Mouse (Mus musculus): Measurements from ENCODE around the gene Pfn3. TPM values are rescaled to one million over a fixed set of nuclear protein-coding genes. Genes with fewer than 3 reads are reported as not detected.

The Pfn3 gene
- total and polyA plus RNA-seq, 3 experiments, result not detected

DNA sequence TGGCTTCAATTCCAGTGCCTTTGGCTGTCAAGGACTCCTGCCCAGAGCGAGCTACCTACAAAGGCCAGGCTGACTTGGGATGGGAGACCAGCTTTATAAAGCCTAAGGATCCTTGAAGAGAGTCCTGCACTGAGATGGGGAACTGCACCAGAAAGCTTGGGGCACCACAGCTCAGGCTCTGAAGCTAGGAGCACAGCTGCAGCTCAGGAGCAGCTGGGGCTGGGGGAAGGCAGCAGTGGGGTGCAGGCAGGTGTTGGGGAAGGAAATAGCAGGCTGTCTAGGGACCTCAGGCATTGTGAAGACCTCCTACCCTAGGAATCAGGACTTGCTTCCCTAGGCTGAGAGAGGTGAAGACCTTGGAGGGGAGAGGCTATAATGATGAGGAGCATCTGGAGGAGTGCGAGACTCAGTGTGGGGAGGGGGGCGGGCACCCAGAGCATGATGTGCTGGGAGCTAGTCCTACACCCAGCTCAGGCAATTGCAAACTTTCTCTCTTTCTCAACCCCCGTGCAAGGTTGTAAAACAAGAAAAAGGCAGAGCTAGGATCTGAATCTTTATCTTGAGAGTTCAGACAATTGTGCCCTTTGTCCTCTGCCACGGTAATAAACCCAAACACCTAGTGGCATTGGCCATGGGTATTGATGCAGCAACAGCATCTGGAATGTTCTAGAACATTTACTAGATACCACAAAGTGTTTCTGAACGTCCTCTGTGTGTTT, 40.7 kb downstream of the Pfn3 start:
- no peak overlapping the region for H3K27ac ChIP-seq (ENCODE audit: insufficient read depth, low read depth)
- H3K4me2 ChIP-seq (ENCODE audit: insufficient read depth, low read depth, poor library complexity, severe bottlenecking), result no peak overlapping the region
- H3K9ac ChIP-seq (ENCODE audit: insufficient read depth, low read depth), result no peak overlapping the region
- no peak overlapping the region for H3K4me3 ChIP-seq (replicated peaks in 1 of 3; ENCODE audit: low read depth in 2 of 3, low read length in 2 of 3, poor library complexity in 1 of 3)
- TF ChIP-seq RAD21 (IDR thresholded peaks at IDR 0.05; ENCODE audit: low read depth, low read length), result no peak
- TF ChIP-seq JUND (conservative IDR thresholded peaks at IDR 0.05; ENCODE audit: low read depth, low read length), result no peak
- no peak for TF ChIP-seq USF2 (conservative IDR thresholded peaks at IDR 0.05; ENCODE audit: low read depth, low read length)
- no peak for TF ChIP-seq SMC3 (IDR thresholded peaks at IDR 0.05; ENCODE audit: low read depth, low read length)
- TF ChIP-seq MAZ (IDR thresholded peaks at IDR 0.05; ENCODE audit: low read depth, low read length), result no peak
- no peak for TF ChIP-seq ELF1 (IDR thresholded peaks at IDR 0.05; ENCODE audit: low read depth, low read length)
- TF ChIP-seq ZMIZ1 (IDR thresholded peaks at IDR 0.05; ENCODE audit: low read depth, low read length), result no peak
- no peak for TF ChIP-seq USF1 (IDR thresholded peaks at IDR 0.05; ENCODE audit: low read depth, low read length)
- no peak for TF ChIP-seq E2F4 (IDR thresholded peaks at IDR 0.05; ENCODE audit: insufficient replicate concordance, low read depth, low read length)
- TF ChIP-seq JUN (IDR thresholded peaks at IDR 0.05; ENCODE audit: insufficient read depth, low read depth, low read length), result no peak
- TF ChIP-seq RCOR1 (conservative IDR thresholded peaks at IDR 0.05; ENCODE audit: low read depth, low read length), result no peak
- TF ChIP-seq MXI1 (IDR thresholded peaks at IDR 0.05; ENCODE audit: low read depth, low read length), result no peak
- no peak for TF ChIP-seq EP300 (IDR thresholded peaks at IDR 0.05; ENCODE audit: low read length)
- no peak for TF ChIP-seq TBP (conservative IDR thresholded peaks at IDR 0.05; ENCODE audit: low read depth, low read length)
- no peak for TF ChIP-seq NELFE (IDR thresholded peaks at IDR 0.05; ENCODE audit: low read depth, low read length)
- TF ChIP-seq HCFC1 (IDR thresholded peaks at IDR 0.05; ENCODE audit: low read depth, low read length), result no peak
- no peak for TF ChIP-seq MAFK (IDR thresholded peaks at IDR 0.05; ENCODE audit: insufficient replicate concordance, low read length)
- TF ChIP-seq MAX (IDR thresholded peaks at IDR 0.05; ENCODE audit: low read length), result no peak
- TF ChIP-seq NRF1 (IDR thresholded peaks at IDR 0.05; ENCODE audit: low read depth, low read length), result no peak
- no peak for TF ChIP-seq ZKSCAN1 (IDR thresholded peaks at IDR 0.05; ENCODE audit: borderline replicate concordance, low read depth, low read length)
- peaks cover 17 to 48% of the 10 kb centered on the region in 2 experiments for H3K4me1 ChIP-seq (ENCODE audit: control insufficient read depth in 1 of 2, insufficient read depth in 2 of 2)
- in situ Hi-C loops (cut with MboI; ENCODE audit: low pct_ligation_motif_present, low pct_unique_long_range_greater_than_20kb, low sequenced_read_pairs), result no loop called here
- no peaks in the 10 kb centered on the region for H3K27me3 ChIP-seq (replicated peaks)
- H3K36me3 ChIP-seq (replicated peaks in 1 of 2; ENCODE audit: control insufficient read depth in 1 of 2, insufficient read depth in 1 of 2, low read length in 1 of 2), result peaks cover 12 to 24% of the 10 kb centered on the region in 2 experiments
- no peak for DNase-seq (ENCODE audit: extremely low read depth)
- H3K9me3 ChIP-seq (replicated peaks; ENCODE audit: low read length), result no peaks in the 10 kb centered on the region
- dilution Hi-C loops (cut with MboI; ENCODE audit: extremely low pct_ligation_motif_present, extremely low pct_unique_long_range_greater_than_20kb, low sequenced_read_pairs), result no loop called here
- no peaks in the 10 kb centered on the region for H3K79me2 ChIP-seq (replicated peaks; ENCODE audit: control insufficient read depth, extremely low read depth, insufficient read depth, poor library complexity, severe bottlenecking)

DNA sequence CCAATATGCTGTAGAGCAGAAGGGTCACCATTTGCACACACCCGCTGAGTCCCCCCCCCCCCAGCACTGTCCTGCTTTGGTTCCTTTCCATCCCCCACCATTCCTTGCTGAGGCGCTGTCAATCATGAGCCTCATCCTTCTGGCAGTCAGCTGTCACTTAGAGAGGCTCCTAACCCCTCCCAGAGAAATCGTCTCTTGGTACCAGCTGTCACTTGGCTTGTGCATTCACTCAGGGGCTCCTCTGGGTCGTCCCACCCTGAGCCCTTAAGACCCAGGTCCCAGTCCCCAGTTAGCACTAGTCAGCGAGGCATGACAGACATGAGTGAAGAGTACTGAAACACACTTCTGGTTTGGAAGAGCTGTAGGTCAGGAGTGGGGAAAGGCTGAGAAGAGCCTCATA, 43.3 kb downstream of the Pfn3 start:
- no peaks in the 10 kb centered on the region for H3K79me2 ChIP-seq (replicated peaks; ENCODE audit: control insufficient read depth, extremely low read depth, insufficient read depth, poor library complexity, severe bottlenecking)
- TF ChIP-seq ZKSCAN1 (IDR thresholded peaks at IDR 0.05; ENCODE audit: borderline replicate concordance, low read depth, low read length) (no peak), GABPA (IDR thresholded peaks at IDR 0.05; ENCODE audit: insufficient replicate concordance, low read depth, low read length) (no peak), MAX (IDR thresholded peaks at IDR 0.05; ENCODE audit: low read length) (no peak), CHD2 (IDR thresholded peaks at IDR 0.05; ENCODE audit: low read length) (no peak), KAT2A (IDR thresholded peaks at IDR 0.05; ENCODE audit: insufficient replicate concordance, low read length) (no peak), E2F4 (IDR thresholded peaks at IDR 0.05; ENCODE audit: insufficient replicate concordance, low read depth, low read length) (no peak), POLR2AphosphoS2 (IDR thresholded peaks at IDR 0.05; ENCODE audit: low read depth, low read length) (no peak), MXI1 (IDR thresholded peaks at IDR 0.05; ENCODE audit: low read depth, low read length) (no peak), JUND (conservative IDR thresholded peaks at IDR 0.05; ENCODE audit: low read depth, low read length) (no peak), JUN (IDR thresholded peaks at IDR 0.05; ENCODE audit: insufficient read depth, low read depth, low read length) (no peak), NELFE (IDR thresholded peaks at IDR 0.05; ENCODE audit: low read depth, low read length) (no peak), CHD1 (IDR thresholded peaks at IDR 0.05; ENCODE audit: low read depth, low read length) (no peak), RAD21 (IDR thresholded peaks at IDR 0.05; ENCODE audit: low read depth, low read length) (no peak), IRF4 (IDR thresholded peaks at IDR 0.05; ENCODE audit: low read depth, low read length) (no peak), ZNF384 (IDR thresholded peaks at IDR 0.05; ENCODE audit: low read depth, low read length) (no peak), MAFK (IDR thresholded peaks at IDR 0.05; ENCODE audit: insufficient replicate concordance, low read length) (no peak), USF2 (conservative IDR thresholded peaks at IDR 0.05; ENCODE audit: low read depth, low read length) (no peak), NRF1 (IDR thresholded peaks at IDR 0.05; ENCODE audit: low read depth, low read length) (no peak), EP300 (IDR thresholded peaks at IDR 0.05; ENCODE audit: low read length) (no peak)
- no peaks in the 10 kb centered on the region for H3K27me3 ChIP-seq (replicated peaks)
- no peak overlapping the region for H3K27ac ChIP-seq (ENCODE audit: insufficient read depth, low read depth)
- dilution Hi-C loops (cut with MboI; ENCODE audit: extremely low pct_ligation_motif_present, extremely low pct_unique_long_range_greater_than_20kb, low sequenced_read_pairs), result no loop called here
- peaks cover 0 to 5% of the 10 kb centered on the region in 2 experiments for H3K36me3 ChIP-seq (replicated peaks in 1 of 2; ENCODE audit: control insufficient read depth in 1 of 2, insufficient read depth in 1 of 2, low read length in 1 of 2)
- H3K4me2 ChIP-seq (ENCODE audit: insufficient read depth, low read depth, poor library complexity, severe bottlenecking), result no peak overlapping the region
- in situ Hi-C loops (cut with MboI; ENCODE audit: low pct_ligation_motif_present, low pct_unique_long_range_greater_than_20kb, low sequenced_read_pairs), result no loop called here
- no peak for DNase-seq (ENCODE audit: extremely low read depth)
- no peak overlapping the region for H3K4me3 ChIP-seq (replicated peaks in 1 of 3; ENCODE audit: low read depth in 2 of 3, low read length in 2 of 3, poor library complexity in 1 of 3)
- H3K9me3 ChIP-seq (replicated peaks; ENCODE audit: low read length), result no peaks in the 10 kb centered on the region
- H3K9ac ChIP-seq (ENCODE audit: insufficient read depth, low read depth), result no peak overlapping the region
- peaks cover 22 to 61% of the 10 kb centered on the region in 2 experiments for H3K4me1 ChIP-seq (ENCODE audit: control insufficient read depth in 1 of 2, insufficient read depth in 2 of 2)

All from CH12.LX (cell line).